Mouse (Mus musculus) liver, embryonic 14.5 days (tissue): ENCODE measurements around the gene Pbx2. TPM values are rescaled to one million over a fixed set of nuclear protein-coding genes. Genes with fewer than 3 reads are reported as not detected.

Source experiments
- ATAC-seq: fragments of 200-750 bp; cut with Nextera tagmentation; 2 replicates; pipeline ENCODE4 v1.8.0; 2017; ENCODE audit warnings: moderate number of reproducible peaks, mild to moderate bottlenecking, moderate library complexity; ENCODE audit not compliant: insufficient read depth
- DNase-seq, 3 experiments: peaks; one replicate each; pipeline ENCODE4 v3.0.0-alpha.2; 2012 to 2013; ENCODE audit warnings: low read depth in 3 of 3, low spot score in 3 of 3
- H3K27ac ChIP-seq: fragments of 300-500 bp; sonication (generic); 2 replicates; pipeline ENCODE4 v1.5.1; 2014; ENCODE audit warnings: moderate library complexity, mild to moderate bottlenecking, control low read depth, inconsistent platforms
- H3K27me3 ChIP-seq: fragments of 300-500 bp; sonication (generic); 2 replicates; pipeline ENCODE4 v1.6.1; 2014; ENCODE audit warnings: mild to moderate bottlenecking, low read length, moderate library complexity; ENCODE audit not compliant: control insufficient read depth, insufficient read depth
- H3K36me3 ChIP-seq: fragments of 300-500 bp; sonication (generic); replicated peaks from 2 replicates; pipeline ENCODE4 v1.6.1; 2014; ENCODE audit warnings: low read depth; ENCODE audit not compliant: control insufficient read depth, insufficient read depth
- H3K4me1 ChIP-seq, 2 experiments: fragments of 200-500 bp in 1 of 2; fragments of 300-500 bp in 1 of 2; sonication (generic) in 1 of 2; replicated peaks; 2 replicates each; pipeline ENCODE4 v1.6.1; 2012 to 2014; ENCODE audit warnings: antibody characterized with exemption in 1 of 2, inconsistent platforms in 1 of 2, low read length in 1 of 2; ENCODE audit not compliant: control insufficient read depth in 2 of 2, insufficient read depth in 2 of 2
- H3K4me2 ChIP-seq: fragments of 300-500 bp; sonication (generic); 2 replicates; pipeline ENCODE4 v1.6.1; 2014; ENCODE audit warnings: low read depth, mild to moderate bottlenecking, control low read depth, moderate library complexity
- H3K4me3 ChIP-seq, 2 experiments: fragments of 200-500 bp in 1 of 2; fragments of 300-500 bp in 1 of 2; sonication (generic) in 1 of 2; 2 replicates each; pipeline ENCODE4 v1.5.1; 2012 to 2014; ENCODE audit warnings: low read depth in 2 of 2, low read length in 2 of 2, mild to moderate bottlenecking in 2 of 2, control low read depth in 1 of 2, inconsistent platforms in 1 of 2, moderate library complexity in 1 of 2; ENCODE audit not compliant: insufficient read depth in 1 of 2
- H3K9ac ChIP-seq: fragments of 300-500 bp; sonication (generic); replicated peaks from 2 replicates; pipeline ENCODE4 v1.6.1; 2014; ENCODE audit warnings: mild to moderate bottlenecking, control low read depth, moderate library complexity
- H3K9me3 ChIP-seq: fragments of 300-500 bp; sonication (generic); 2 replicates; pipeline ENCODE4 v1.6.1; 2016; ENCODE audit warnings: low read length, mixed read lengths; ENCODE audit not compliant: control insufficient read depth
- CTCF ChIP-seq: IDR thresholded peaks from 2 replicates; pipeline ENCODE4 v1.5.1; 2016; ENCODE audit warnings: antibody characterized with exemption, low read depth, control low read depth
- EP300 ChIP-seq: IDR thresholded peaks from 2 replicates; pipeline ENCODE4 v1.6.1; 2016; ENCODE audit warnings: antibody characterized with exemption, low read depth
- WGBS: fragments of 180-500 bp; shearing (Covaris S2); extraction: QIAGEN DNeasy Blood & Tissue Kit; methylation state at CpG from one replicate; pipeline ENCODE4 v1.1.7; 2014; ENCODE audit not compliant: insufficient replicate concordance; 5-methylcytosine and 5-hydroxymethylcytosine counted together
- polyA plus RNA-seq, 2 experiments: library from polyadenylated mRNA; depleted of rRNA in 1 of 2; stranded (reverse) in 1 of 2; unstranded in 1 of 2; fragments of >200 nt; fragmentation: Nextera tagmentation in 1 of 2; extraction: Ambion mirVana in 1 of 2; gene quantifications; 2 replicates each; pipeline versions ENCODE4 v1.2.1 to v1.2.3; 2012 to 2014

The Pbx2 gene
- polyA plus RNA-seq, 2 experiments = 2.7 to 22.7 TPM

- WGBS = 12% methylated on average over 6 of the region's 6 CpGs
- Histone ChIP-seq H3K4me1 (peaks cover 3 to 4% of the 10 kb centered on the region in 2 experiments; a peak in 3 of 4 replicates), H3K9ac (no peak within 1 kb of the TSS), H3K27ac (no peak within 1 kb of the TSS), H3K27me3 (no peaks in the 10 kb centered on the region; the same call in 1 of the 2 replicates), H3K9me3 (no peaks in the 10 kb centered on the region), H3K36me3 (no peaks in the 10 kb centered on the region), H3K4me2 (no peak within 1 kb of the TSS), H3K4me3 (no peak within 1 kb of the TSS)
- TF ChIP-seq EP300 (no peak), CTCF (no peak)
- DNase-seq = no peak
- no peak for ATAC-seq
Measured at GRCm38 (mm10) chr17:34564003-34564421, 27.1 kb upstream of the Pbx2 start, which contains the start of gene Notch4. Notch4 (plus strand) TSS chr17:34564268.

GRCm38 (mm10) chr17:34564796-34565195, 26.3 kb upstream of the Pbx2 start:
- TF ChIP-seq EP300 (no peak), CTCF (no peak)
- Histone ChIP-seq H3K27ac (no peak overlapping the region), H3K9me3 (no peaks in the 10 kb centered on the region), H3K4me1 (peaks cover 3% of the 10 kb centered on the region in 2 experiments; a peak in 3 of 4 replicates), H3K9ac (no peak overlapping the region), H3K4me3 (no peak overlapping the region), H3K36me3 (no peaks in the 10 kb centered on the region), H3K4me2 (no peak overlapping the region), H3K27me3 (no peaks in the 10 kb centered on the region; the same call in 1 of the 2 replicates)
- 40% methylated on average over 3 of the region's 3 CpGs for WGBS
- no peak for ATAC-seq
- no peak for DNase-seq

- H3K9me3 ChIP-seq = no peaks in the 10 kb centered on the region
- H3K4me3 ChIP-seq = no peak overlapping the region
- ATAC-seq (no peak), DNase-seq (no peak)
- H3K27me3 ChIP-seq = no peaks in the 10 kb centered on the region; the same call in 1 of the 2 replicates
- TF ChIP-seq CTCF = no peak
- TF ChIP-seq EP300 = no peak
- H3K36me3 ChIP-seq = no peaks in the 10 kb centered on the region
- H3K4me1 ChIP-seq = no peaks in the 10 kb centered on the region
- 64% methylated on average over 9 of the region's 9 CpGs for WGBS
- H3K9ac ChIP-seq = no peak overlapping the region
- H3K4me2 ChIP-seq = no peak overlapping the region
- no peak overlapping the region for H3K27ac ChIP-seq
Measured at GRCm38 (mm10) chr17:34567311-34567710, 23.8 kb upstream of the Pbx2 start.

GRCm38 (mm10) chr17:34568421-34568820, 22.6 kb upstream of the Pbx2 start:
- no peak for TF ChIP-seq CTCF
- TF ChIP-seq EP300 = no peak
- H3K4me2 ChIP-seq = no peak overlapping the region
- no peak overlapping the region for H3K9ac ChIP-seq
- no peaks in the 10 kb centered on the region; the same call in 1 of the 2 replicates for H3K27me3 ChIP-seq
- DNase-seq (no peak), ATAC-seq (no peak)
- H3K4me3 ChIP-seq = no peak overlapping the region
- H3K36me3 ChIP-seq = no peaks in the 10 kb centered on the region
- H3K27ac ChIP-seq = no peak overlapping the region
- H3K4me1 ChIP-seq = no peaks in the 10 kb centered on the region
- 66% methylated on average over 13 of the region's 13 CpGs for WGBS
- H3K9me3 ChIP-seq = no peaks in the 10 kb centered on the region

GRCm38 (mm10) chr17:34569919-34570318, 21.1 kb upstream of the Pbx2 start:
- no peak overlapping the region for H3K9ac ChIP-seq
- WGBS = 66% methylated on average over 4 of the region's 4 CpGs
- TF ChIP-seq EP300 (no peak), CTCF (no peak)
- ATAC-seq (no peak), DNase-seq (no peak)
- no peak overlapping the region for H3K27ac ChIP-seq
- H3K9me3 ChIP-seq = no peaks in the 10 kb centered on the region
- H3K4me2 ChIP-seq = no peak overlapping the region
- H3K27me3 ChIP-seq = no peaks in the 10 kb centered on the region; the same call in 1 of the 2 replicates
- H3K36me3 ChIP-seq = no peaks in the 10 kb centered on the region
- H3K4me3 ChIP-seq = no peak overlapping the region
- H3K4me1 ChIP-seq = no peaks in the 10 kb centered on the region
